9 mouse cellular contexts compared by ENCODE assay signal in the genomic region with DNA sequence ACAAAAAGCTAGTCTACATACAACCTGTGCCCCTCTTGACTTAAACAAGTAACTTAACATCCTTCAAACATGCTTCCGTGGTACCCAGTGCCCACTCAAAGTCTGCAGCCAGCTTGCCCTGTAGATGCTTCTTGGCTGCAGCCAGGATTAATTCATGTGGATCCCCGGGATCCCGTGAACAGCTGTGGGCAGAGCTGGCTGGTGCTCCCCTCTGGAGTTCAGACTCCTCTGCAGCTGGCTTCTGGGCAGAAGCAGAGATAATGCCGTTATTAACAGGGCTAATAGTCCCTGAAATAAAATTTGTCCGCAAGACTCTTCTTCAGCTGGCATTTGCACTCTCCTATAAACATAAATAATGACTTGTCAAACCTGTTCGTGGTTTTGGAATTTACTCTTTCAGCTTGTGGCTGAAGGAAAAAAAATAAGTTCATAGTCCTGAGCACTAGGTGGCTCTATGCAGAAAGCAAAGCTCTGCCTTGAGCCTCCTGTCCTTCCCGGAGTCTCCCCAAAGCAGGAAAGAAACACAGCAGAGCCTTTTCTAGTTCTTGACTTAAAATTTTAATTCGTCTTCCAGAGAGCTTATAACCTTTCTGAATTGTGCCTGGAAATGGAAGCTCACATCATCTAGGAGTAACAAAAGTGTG.
A peak's percentile ranks its signal among the peaks of the same experiment; 100 is the strongest.
DNase-seq lines count a peak whose midpoint lies in the region; ATAC-seq and TF ChIP-seq lines count a peak whose summit lies in the region.
"Had no signal": no experiment of that assay in that cellular context is flagged by ENCODE, and none has a peak within 500 bp of the region (broad histone marks: within the 10 kb centered on the region; RNA-seq: fewer than 3 reads in every experiment).

No protein-coding gene starts in this region.

- no peaks in the 10 kb centered on the region for H3K4me1 ChIP-seq in heart, adult 2 months (ENCODE audit: control insufficient read depth, insufficient read depth, low read length)
- peaks cover 6% of the 10 kb centered on the region; the same call in 1 of the 2 replicates for H3K4me1 ChIP-seq in midbrain, postnatal 0 days (ENCODE audit: insufficient read depth, low read length)
- H3K4me1 ChIP-seq: liver, embryonic 15.5 days had no signal

- H3K9ac ChIP-seq in heart, adult 2 months (ENCODE audit: low read depth, low read length): no peak overlapping the region
- H3K9ac ChIP-seq in midbrain, postnatal 0 days (replicated peaks; ENCODE audit: low read length, poor library complexity, severe bottlenecking): no peak overlapping the region
- H3K9ac ChIP-seq: liver, embryonic 15.5 days had no signal

- no peaks in the 10 kb centered on the region for H3K9me3 ChIP-seq in midbrain, postnatal 0 days (ENCODE audit: low read length)
- H3K9me3 ChIP-seq: liver, embryonic 15.5 days had no signal

- peak overlapping the region; percentile 22; the same call in 1 of the 2 replicates for H3K4me2 ChIP-seq in midbrain, postnatal 0 days (ENCODE audit: low read depth, low read length, poor library complexity, severe bottlenecking)
- H3K4me2 ChIP-seq: liver, embryonic 15.5 days had no signal

- no peaks in the 10 kb centered on the region for H3K27me3 ChIP-seq in heart, adult 2 months (ENCODE audit: control insufficient read depth, insufficient read depth, low read length)
- no peaks in the 10 kb centered on the region for H3K27me3 ChIP-seq in midbrain, postnatal 0 days (ENCODE audit: insufficient read depth, low read length)
- H3K27me3 ChIP-seq: liver, embryonic 15.5 days had no signal

- TF ChIP-seq POLR2A in heart, adult 2 months (IDR thresholded peaks at IDR 0.05; ENCODE audit: insufficient read depth, low read depth, low read length): no peak

- WGBS in heart, adult 2 months: 17% methylated on average over 8 of the region's 8 CpGs
- 11% methylated on average over 8 of the region's 8 CpGs for WGBS in midbrain, postnatal 0 days

- no peaks in the 10 kb centered on the region for H3K36me3 ChIP-seq in heart, adult 2 months (ENCODE audit: control insufficient read depth, insufficient read depth, low read length)
- H3K36me3 ChIP-seq in midbrain, postnatal 0 days (ENCODE audit: insufficient read depth, low read length): no peaks in the 10 kb centered on the region
- H3K36me3 ChIP-seq: liver, embryonic 15.5 days had no signal

- peak; percentile 90 for ATAC-seq in frontal cortex, adult (ENCODE audit: low TSS enrichment)
- no peak for ATAC-seq in midbrain, postnatal 0 days (ENCODE audit: low FRiP score)

- DNase-seq in heart, adult 2 months: no peak
- DNase-seq in heart, adult 9 months (ENCODE audit: low spot score in 2 of 2): no peak
- peak; percentile 16 for DNase-seq in right cerebral cortex, adult 18-20 months
- no peak for DNase-seq in right cerebral cortex, postnatal 4 days
- peak; percentile 79 for DNase-seq in midbrain, postnatal 0 days (ENCODE audit: low spot score)
- DNase-seq in urinary bladder, postnatal 36 days (ENCODE audit: low spot score in 2 of 2): no peak
- DNase-seq in cerebellum, adult 8-10 months: no peak

- H3K4me3 ChIP-seq in heart, adult 2 months: no peak overlapping the region
- no peak overlapping the region for H3K4me3 ChIP-seq in midbrain, postnatal 0 days (ENCODE audit: low read depth, low read length)
- H3K4me3 ChIP-seq: liver, embryonic 15.5 days had no signal

- peak; percentile 64 for TF ChIP-seq CTCF in heart, adult 2 months (IDR thresholded peaks at IDR 0.05)
- TF ChIP-seq CTCF in midbrain, postnatal 0 days (IDR thresholded peaks at IDR 0.05): peak; percentile 78

- intact Hi-C loops in heart, adult 2 months (cut with DNase I): no loop called here

- no peak for TF ChIP-seq EP300 in heart, adult 2 months (IDR thresholded peaks at IDR 0.05; ENCODE audit: insufficient read depth, low read depth, low read length)

- no peaks in the 10 kb centered on the region for H3K79me2 ChIP-seq in heart, adult 2 months (replicated peaks; ENCODE audit: control insufficient read depth, insufficient read depth, low read length)

- H3K27ac ChIP-seq in heart, adult 2 months: no peak overlapping the region
- H3K27ac ChIP-seq in midbrain, postnatal 0 days (ENCODE audit: low read depth, low read length): no peak overlapping the region
- H3K27ac ChIP-seq: liver, embryonic 15.5 days had no signal

Comparison
In these comparisons a context has a peak if more than half of its experiments do, and no peak if none do; other contexts are left out.
1. DNase-seq: peak in right cerebral cortex, adult 18-20 months (single experiment) and midbrain, postnatal 0 days (single experiment); none in heart, adult 2 months (0 of 2), heart, adult 9 months (0 of 2), right cerebral cortex, postnatal 4 days (single experiment), urinary bladder, postnatal 36 days (0 of 2) and cerebellum, adult 8-10 months (single experiment).